Mouse (Mus musculus): ENCODE results near the gene Tsg101.
A peak's percentile ranks its signal among the peaks of the same experiment; 100 is the strongest.
"Not testable (repeated sequence)": the region's sequence is repeated elsewhere in the genome, so short reads cannot be mapped to it uniquely, and the experiment has no call there.

The Tsg101 gene

DNA sequence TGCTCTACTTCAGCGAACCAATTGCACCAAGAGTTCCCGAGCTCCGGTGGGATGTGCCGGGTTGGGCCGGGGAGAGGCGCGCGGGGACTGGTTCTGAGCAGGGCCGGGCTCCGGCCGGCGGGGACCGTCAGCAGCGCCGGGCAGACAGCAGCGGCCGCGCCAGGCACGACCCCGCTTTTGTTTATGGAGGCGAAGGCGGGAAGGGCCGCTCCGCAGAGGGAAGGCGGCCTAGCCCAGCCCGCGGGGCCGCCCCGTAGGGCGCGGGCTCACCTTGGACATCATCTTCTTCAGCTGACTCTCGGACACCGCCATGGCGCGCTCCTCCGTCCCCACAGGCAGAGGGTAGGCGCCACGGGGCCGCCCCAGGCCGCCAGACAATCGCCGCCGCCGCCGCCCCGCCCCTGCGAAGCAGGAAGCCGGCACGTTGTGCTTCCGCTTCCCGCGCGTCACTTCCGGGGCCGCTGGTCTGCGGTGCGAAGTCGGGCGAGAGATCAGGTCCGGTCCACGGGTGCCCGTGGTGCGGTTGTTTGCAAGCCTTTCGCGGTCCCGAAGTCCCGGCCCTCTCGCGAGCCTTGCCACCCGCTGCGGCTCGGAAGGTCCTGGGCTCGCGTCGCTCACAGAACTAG, at the start of gene Tsg101:
Gene Tsg101 (minus strand): TSS at position 419 of the 626 bp plus-strand sequence.
- peak; percentile 86 to 87 for DNase-seq (ENCODE audit: low spot score in 2 of 2)

DNA sequence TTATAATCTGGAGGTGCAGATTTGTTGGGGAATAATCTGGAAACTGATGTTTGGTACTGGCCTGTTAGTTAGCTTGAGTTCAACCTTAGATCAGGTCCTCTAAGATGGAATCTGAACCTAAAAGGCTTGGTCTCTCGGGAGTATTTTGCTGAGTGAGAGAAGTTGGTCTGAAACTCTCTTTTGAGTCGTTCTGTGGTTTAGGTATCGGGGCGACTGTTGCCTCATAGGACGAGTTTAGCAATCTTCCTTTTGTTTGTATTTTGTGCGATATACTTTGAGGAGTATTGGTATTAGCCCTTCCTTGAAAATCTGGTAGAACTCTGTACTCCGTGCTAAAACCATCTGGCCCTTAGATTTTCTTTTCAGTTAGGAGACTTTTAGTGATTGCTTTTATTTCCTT, 44.3 kb upstream of the Tsg101 start:
- no peak for DNase-seq (ENCODE audit: low spot score in 2 of 2)

DNA sequence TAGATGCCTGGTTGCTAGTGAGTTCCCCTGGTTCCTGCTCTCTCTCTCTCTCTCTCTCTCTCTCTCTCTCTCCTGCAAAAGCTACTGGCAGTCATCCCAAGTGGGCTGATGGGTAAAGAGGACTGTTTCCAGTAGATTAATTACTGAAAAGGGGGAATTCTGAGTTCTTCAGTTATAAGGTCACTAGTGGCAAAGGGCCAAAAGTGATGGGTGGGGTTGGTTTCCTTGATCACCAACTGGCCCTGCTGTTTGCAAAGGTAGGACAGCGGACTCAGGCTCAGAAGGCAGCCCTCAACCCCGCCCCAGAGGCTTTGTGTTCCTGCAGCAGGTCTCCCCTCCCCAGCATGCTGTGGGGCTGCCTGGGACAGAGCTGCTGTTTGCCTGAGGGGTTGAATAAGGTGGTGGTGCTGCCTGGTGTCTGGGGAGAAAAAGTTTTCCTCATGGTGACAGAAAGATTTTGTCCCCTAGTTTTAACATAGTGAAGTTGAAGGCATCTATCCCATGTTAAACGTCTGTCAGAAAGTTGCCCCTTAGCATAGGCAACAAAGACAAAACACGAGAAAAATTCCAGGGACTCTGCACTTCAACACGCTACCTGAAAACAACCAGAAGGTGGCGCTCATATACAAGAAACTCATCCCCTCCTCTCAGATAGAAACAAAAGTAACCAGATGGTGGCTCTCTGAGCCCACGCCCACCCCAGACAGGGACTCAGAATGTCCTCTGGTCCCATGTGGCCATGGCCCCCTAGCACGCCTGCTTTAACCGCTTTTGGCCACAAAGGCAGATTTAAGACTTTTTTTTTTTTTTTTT, 43.2 kb upstream of the Tsg101 start:
- DNase-seq (ENCODE audit: low spot score in 2 of 2), result peak; percentile 44 to 58

DNA sequence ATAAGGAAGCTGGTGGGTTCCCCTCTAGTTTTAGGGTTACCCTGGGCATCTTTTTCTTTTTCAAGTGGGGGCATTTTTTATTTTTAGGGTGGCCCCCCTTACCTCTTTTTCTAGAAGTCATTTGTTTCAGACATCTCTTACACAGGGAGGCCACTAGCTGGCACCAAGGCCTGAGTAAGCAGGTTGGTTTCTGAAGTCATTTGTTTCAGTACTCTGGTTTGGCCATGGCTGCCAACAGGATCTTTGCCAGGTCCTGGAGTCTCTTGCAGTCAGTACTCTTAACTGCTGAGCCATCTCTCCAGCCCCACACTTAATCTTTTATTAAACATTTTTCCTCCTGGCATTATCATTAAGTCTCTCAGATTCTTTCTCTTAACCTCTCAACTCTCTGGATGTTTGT, 42.4 kb upstream of the Tsg101 start:
- no peak for DNase-seq (ENCODE audit: low spot score in 2 of 2)

DNA sequence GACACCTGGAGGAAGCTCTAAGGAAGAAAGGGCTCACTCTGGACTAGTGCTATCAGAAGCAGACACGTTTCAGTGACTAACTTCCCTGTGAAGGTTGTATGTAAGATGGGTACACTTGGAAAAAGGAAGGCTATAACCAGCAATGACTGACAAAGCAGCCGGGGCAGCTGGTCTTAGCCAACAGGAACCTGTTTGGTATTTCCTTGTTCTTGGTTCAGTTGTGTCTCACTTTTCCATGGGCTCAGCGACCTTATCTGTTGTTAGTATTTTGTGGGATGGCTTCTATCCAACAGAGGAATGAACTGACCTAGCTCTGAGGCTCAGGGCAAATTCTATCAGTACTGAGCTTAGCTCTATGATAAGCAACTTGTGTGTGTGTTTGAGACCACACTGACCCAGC, 41.2 kb upstream of the Tsg101 start:
- DNase-seq (ENCODE audit: low spot score in 2 of 2), result no peak

DNA sequence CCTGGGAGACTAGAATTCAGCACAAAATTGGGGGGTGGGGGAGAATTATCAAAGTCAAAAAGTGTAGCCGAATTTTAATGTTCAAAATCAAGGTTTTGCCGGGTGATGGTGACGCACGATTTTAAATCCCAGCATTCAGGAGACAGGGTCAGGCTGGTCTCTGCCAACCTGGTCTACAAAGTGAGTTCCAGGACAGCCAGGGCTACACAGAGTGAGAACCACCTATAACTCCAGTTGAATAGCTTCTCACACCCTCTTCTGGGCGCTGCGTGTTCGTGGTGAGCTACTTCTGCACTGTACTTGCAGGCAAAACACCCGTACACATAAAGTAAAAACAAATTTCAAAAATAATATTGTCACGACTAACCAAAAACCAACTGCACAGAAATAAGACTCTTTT, 39.1 kb upstream of the Tsg101 start:
- DNase-seq (ENCODE audit: low spot score in 2 of 2), result no peak

DNA sequence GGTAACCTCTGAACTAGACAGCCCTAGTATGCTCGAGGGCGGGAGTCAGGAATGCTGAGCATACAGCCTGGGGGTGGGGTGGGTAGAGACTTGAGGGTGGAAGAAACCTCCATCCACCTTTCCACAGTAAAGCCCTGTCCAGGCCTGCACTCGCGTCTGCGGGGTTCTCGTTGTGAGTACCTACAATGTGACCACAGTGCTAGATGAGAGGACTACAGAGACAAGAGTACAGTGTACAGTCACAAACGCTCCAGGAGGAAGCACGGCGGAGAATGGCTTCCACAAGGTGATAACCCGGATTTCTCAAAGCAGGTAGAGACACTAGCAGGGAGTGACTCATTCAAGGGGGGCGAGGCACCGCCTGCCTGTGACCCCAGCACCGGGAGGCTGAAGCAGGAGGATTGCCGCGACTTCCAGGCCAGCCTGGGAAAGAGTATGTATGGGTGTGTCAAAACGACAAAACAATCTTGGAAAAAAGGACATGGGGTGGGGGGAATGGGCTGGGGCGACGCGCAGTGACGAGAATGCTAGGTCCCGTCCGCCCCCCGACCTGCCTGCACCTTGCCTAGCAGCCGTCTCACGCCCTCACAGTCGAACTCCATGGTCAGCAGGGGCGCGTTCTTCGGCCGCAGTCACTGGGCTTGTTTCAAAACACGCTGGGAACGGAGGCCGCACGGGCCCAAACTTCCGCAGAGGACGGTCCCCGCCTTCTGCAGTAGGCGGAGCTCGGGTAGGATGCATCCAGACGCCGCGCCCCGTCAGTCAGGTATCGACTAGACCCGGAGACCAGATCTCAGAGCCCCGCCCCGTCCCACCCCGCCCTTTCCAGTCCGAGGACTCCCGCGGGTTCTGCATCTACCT, 38.3 kb upstream of the Tsg101 start, which contains the start of gene Uevld:
Gene Uevld (minus strand): TSS at position 697 of the 861 bp plus-strand sequence.
- DNase-seq (ENCODE audit: low spot score in 2 of 2), result peak; percentile 90 to 91

DNA sequence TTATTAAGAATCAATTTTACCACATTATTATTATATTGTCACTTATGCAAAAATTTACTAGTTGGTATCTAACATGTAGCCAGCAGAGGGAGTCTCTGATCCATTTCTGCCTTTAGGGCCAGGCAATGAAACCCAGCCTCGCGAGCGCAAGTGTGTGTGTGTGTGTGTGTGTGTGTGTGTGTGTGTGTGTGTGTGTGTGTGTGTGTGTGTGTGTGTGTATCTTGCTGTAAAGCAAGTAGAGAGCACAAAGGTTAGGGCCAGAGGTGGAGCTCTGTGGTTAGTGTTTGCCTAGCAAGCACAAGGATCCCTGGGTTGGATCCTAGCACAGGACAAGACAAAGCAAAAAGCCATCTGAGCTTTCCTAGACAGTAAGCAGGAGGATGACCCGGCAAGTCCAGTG, 16.1 kb upstream of the Tsg101 start:
- no peak for DNase-seq (ENCODE audit: low spot score in 2 of 2)

DNA sequence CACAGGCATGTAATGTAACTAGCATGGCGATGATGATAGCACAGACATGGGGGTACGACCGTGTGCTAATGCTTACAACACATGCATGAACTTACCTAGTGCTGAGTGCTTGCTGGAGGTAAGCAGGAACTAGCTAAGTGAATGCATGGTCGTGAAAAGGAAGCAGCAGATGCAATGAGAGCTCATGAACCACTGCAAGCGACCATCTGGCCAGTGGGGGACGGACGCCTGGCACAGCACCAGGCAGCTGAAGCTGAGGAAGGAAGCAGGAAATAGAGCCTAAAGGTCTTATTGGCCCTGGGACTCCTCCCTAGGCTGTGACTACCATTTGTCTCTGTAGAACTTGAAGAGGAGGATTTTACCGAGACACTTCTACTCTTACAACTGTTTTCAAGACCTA, 15.0 kb upstream of the Tsg101 start:
- DNase-seq (ENCODE audit: low spot score in 2 of 2), result no peak

DNA sequence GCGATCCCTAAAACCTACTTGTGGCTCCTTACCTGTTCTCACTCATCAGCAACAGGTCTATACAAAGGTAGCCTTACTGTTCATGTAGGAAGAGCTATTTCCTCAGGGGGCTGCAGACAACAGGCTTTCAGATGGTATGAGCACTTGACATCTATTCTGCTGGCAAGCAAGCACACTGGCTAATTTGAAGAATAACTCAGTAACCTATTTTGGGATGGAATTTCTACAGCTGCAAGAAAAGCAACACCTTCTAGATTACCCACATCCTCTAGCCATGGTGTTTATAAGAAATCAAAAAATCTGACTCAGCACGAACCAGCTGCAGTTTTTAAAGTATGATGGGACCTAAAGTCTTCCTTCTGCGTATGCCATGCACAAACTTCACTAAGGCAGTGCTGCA, 11.6 kb upstream of the Tsg101 start:
- DNase-seq (ENCODE audit: low spot score in 2 of 2), result no peak

DNA sequence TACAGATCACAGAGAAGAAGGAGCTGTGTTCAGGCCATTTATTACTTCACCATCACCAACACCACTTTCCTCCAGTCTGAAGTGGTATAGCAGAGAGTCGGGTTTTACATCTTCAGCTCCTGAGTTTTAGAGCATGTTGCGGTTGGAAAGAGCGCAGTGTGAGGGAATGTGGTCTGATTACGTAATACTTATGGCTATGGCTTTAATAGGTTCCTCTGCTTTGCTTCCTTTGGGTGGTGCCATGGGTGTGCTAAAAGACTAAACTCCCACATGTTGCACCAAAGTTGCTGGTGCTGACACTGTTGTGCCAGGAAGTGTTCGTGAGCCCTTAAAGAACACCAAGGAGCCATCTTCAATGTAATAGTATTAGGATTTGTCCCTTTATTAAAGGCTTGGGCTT, 8.5 kb upstream of the Tsg101 start:
- DNase-seq (ENCODE audit: low spot score in 2 of 2), result no peak

DNA sequence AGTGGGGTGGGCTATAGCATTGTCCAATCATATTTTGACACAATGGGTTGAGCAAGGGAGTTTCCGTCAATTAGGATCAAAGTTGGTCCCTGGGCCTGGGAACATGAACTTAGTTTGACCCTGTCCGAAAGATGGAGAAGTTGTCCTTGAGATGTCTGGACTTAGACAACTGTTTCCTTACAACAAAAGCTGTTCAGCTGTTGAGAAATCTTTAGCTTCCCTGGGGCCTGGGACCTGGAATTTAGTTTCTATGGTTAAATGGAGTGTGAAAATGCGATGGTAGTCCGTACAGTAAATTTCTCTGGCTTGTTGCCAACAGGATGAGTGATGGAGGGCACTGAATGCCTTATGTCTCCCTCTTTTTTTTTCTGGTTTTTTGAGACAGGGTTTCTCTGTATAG, 2.3 kb upstream of the Tsg101 start:
- no peak for DNase-seq (ENCODE audit: low spot score in 2 of 2)

DNA sequence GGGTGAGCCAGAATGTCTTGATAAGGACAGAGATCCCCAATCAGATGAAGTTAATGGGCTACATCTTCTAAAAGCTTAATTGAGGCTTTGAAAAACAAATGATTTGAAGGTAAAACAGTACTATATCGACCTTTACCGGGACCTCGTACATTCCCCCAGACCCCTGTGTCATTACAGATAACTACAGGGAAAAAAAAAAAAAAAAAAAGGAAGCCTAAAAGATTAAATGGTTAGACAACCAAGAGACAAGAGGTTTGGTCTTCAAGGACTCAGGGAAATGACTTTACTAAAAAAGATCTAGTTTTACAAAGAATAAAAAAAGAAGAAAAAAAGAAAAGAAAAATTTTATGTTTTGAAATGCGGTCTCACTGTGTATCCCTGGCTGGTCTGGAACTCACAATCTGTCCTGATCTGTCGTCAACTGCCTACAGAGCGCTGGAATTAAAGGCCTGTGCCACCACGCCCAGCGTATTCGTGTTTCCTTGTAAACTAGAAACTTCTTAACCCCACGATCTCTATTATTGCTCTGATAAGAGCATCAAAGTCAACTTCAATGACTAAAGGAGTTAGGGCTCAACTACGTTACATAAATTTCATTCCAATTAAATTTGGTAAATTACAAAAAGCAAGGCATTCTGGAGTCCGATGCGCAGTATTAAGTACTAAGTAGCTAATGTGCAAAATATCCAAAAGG, 944 bp downstream of the Tsg101 start:
- no peak for DNase-seq (ENCODE audit: low spot score in 2 of 2)

DNA sequence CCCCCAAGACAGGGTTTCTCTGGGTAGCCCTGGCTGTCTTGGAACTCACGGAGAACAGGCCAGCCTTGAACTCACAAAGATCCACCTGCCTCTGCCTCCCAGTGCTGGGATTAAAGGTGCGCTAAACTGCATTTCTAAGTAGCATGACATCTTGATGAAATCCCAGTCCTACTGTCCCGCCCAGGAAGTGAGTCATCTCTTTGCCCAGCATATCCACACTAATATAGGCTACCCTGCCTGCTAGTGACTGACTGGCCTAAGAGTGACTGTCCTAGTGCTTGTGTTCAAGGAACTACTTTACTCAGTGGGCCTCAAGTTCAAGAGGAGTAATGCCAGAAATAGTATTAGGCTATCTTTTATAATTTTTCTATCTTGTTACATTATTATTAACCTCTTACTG, 3.4 kb downstream of the Tsg101 start:
- DNase-seq (ENCODE audit: low spot score in 2 of 2), result no peak

DNA sequence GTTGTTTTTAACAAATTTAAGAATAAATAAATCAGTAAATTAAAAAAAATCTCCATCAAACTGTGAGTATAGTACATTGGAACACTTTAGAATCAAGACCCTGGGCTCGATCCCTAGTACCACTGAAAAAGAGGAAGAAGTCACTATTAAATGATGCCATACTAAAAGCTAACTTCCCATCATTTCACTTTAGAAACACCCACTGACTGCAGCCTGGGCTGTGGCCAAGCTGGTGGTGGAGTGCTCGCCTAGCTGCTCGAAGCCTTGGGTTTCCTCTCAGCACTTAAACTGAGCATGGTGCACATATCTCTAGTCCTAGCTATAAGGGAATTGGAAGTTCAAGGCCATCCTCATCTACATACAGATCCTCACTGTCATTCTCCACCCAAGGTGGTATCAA, 8.5 kb downstream of the Tsg101 start:
- no peak for DNase-seq (ENCODE audit: low spot score in 2 of 2)

DNA sequence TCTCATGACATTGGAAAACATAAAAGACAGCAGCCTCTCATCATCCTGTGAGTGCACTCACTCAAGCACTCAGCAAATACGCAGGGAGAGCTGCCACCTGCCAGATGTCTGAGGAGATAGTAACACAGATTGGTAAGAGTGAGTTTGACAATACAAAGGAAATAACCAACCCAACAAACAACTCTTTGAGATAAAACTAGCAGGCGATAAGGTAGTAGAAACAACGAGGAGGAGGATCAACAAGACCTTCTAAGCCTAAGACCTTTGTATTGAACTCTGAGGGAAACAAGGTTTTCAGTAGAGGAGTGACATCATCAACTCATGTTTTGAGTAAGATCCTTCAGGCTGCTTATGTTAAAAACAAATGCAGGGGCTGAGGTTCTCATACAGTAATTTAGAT, 20.4 kb downstream of the Tsg101 start:
- DNase-seq (ENCODE audit: low spot score in 2 of 2), result no peak

DNA sequence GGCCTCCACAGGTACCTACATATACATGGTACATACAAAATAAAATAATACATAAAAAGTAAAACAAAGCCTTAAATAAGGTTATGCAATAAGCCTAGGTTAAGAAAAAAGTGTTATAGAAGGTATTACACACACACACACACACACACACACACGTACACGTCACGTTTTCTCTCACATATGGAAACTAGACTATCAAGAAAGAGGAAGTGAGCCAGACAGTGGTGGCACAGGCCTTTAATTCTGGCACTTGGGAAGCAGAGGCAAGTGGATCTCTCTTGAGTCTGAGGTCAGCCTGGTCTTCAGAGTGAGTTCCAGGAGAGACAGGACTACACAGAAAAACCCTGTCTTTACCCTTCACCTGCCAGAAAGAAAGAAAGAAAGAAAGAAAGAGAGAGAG, 24.3 kb downstream of the Tsg101 start:
- no peak for DNase-seq (ENCODE audit: low spot score in 2 of 2)

DNA sequence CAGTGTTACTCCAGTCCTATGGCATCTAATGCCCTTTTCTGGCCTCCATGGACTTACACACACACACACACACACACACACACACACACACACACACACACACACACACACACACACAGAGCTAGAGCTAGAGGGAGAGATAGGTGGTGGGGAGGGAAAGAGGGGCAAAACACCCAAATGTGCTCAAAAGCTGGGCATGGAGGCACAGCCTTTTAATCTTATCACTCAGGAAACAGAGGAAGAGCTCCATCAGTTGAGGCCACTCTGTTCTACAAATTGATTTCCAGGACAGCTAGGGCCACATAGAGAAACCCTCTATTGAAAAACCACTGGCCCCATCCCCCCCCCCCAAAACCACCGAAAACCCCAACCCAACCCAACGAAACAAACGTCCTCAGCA, 36.5 kb downstream of the Tsg101 start:
- DNase-seq (ENCODE audit: low spot score in 2 of 2), result no peak

DNA sequence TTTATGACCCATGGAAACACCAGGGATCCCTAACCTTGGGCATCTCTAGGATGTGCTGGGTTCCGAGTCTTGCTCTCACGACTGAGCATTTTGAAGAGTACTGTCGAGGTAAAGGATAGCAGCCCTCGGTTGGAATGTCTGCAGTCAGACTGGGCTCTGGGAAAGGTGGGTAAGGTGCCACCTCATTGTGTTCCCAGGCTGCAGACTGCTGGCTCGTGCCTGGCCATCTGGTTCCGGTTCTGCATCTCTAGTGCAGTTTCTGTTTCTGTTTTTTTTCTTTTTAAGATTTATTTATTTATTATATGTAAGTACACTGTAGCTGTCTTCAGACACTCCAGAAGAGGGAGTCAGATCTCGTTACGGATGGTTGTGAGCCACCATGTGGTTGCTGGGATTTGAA, 37.8 kb downstream of the Tsg101 start:
- not testable (repeated sequence) for DNase-seq (ENCODE audit: low spot score in 2 of 2)

DNA sequence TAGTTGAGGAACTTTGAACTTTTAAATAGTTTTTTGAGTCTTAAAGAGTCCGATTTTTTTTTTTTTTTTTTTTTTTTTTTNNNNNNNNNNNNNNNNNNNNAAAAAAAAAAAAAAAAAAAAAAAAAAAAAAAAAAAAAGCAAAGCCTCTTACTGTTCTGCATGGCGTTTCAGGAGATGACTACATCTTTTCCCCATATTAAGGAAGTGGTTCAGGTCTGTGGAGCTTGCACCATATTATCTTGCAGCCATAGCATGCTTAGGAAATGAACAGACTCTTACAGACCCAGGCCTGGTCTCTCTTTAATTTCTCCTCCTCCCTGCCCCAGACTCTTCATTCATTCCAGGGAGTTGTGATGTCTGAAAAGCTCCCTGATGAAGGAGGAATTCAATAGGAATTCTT, 38.8 kb downstream of the Tsg101 start:
- DNase-seq (ENCODE audit: low spot score in 2 of 2), result no peak

DNA sequence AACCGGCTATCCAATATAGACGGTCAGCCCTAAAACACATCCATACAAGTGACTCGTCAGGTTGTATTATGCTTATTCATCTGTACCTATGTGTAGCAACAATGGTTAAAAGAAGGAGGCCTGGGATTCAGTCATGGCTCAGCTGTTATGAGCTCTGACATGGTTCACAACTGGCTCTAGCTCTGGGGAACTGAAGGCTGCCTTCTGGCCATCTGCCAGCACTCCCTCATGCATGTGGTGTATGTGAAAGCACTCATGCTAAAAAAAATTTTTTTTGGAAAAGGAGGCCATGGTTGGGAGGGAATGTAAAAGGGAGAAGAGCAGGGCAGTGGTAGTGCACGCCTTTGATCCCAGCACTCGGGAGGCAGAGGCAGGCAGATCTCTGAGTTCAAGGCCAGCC, 39.9 kb downstream of the Tsg101 start:
- DNase-seq (ENCODE audit: low spot score in 2 of 2), result no peak

DNA sequence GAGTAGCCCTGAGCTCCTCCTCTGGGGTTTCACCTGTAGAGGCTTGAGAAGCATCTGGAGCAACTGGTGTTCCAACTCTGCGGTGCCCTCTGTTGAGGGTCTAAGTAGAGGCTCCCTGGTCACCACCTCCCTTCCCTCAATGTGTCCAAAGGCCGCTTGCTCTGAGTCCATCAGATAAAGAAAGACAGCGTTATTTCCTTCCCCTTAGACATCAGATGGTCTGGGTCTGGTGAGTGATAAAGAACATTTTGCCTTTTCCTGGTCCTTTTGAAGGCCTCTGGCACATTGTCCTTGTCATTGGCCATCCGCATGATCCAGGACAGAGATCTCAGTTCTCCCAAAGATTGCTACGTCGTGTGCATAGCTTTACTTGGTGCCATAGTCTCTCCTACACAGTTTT, 42.5 kb downstream of the Tsg101 start:
- DNase-seq (ENCODE audit: low spot score in 2 of 2), result no peak

Measured in right cerebral cortex, postnatal 36 days (tissue).